Mouse (Mus musculus): Measurements from ENCODE around the gene Spata18.
A peak's percentile ranks its signal among the peaks of the same experiment; 100 is the strongest.

Gene Spata18

GRCm38 (mm10) chr5:73651061-73651854, at the start of gene Spata18:
Gene Spata18, plus strand, starts transcription at chr5:73651379.
- DNase-seq, result peak; percentile 64

GRCm38 (mm10) chr5:73602865-73603264, 48.3 kb upstream of the Spata18 start:
- no peak for DNase-seq

GRCm38 (mm10) chr5:73604542-73604941, 46.6 kb upstream of the Spata18 start:
- no peak for DNase-seq

- DNase-seq, result no peak
Observed at GRCm38 (mm10) chr5:73604964-73605363, 46.2 kb upstream of the Spata18 start.

GRCm38 (mm10) chr5:73611071-73611470, 40.1 kb upstream of the Spata18 start:
- no peak for DNase-seq

- no peak for DNase-seq
Observed at GRCm38 (mm10) chr5:73613296-73613695, 37.9 kb upstream of the Spata18 start.

GRCm38 (mm10) chr5:73615211-73615610, 36.0 kb upstream of the Spata18 start:
- no peak for DNase-seq

- no peak for DNase-seq
Observed at GRCm38 (mm10) chr5:73618969-73619368, 32.2 kb upstream of the Spata18 start.

- DNase-seq, result no peak
Observed at GRCm38 (mm10) chr5:73625505-73625904, 25.7 kb upstream of the Spata18 start.

- no peak for DNase-seq
Observed at GRCm38 (mm10) chr5:73626842-73627241, 24.3 kb upstream of the Spata18 start.

- no peak for DNase-seq
Observed at GRCm38 (mm10) chr5:73627559-73627958, 23.6 kb upstream of the Spata18 start.

GRCm38 (mm10) chr5:73627991-73628390, 23.2 kb upstream of the Spata18 start:
- no peak for DNase-seq

- no peak for DNase-seq
Observed at GRCm38 (mm10) chr5:73630141-73630540, 21.0 kb upstream of the Spata18 start.

GRCm38 (mm10) chr5:73631001-73631558, 20.1 kb upstream of the Spata18 start:
- peak; percentile 65 for DNase-seq

- peak; percentile 48 for DNase-seq
Observed at GRCm38 (mm10) chr5:73632291-73632690, 18.9 kb upstream of the Spata18 start, which contains the start of gene Lrrc66. Gene Lrrc66, minus strand, starts transcription at chr5:73632526.

GRCm38 (mm10) chr5:73633141-73633540, 18.0 kb upstream of the Spata18 start:
- peak; percentile 78 for DNase-seq

GRCm38 (mm10) chr5:73637337-73638107, 13.7 kb upstream of the Spata18 start:
- peak; percentile 77 for DNase-seq

GRCm38 (mm10) chr5:73641058-73641457, 10.1 kb upstream of the Spata18 start:
- no peak for DNase-seq

- DNase-seq, result peak; percentile 56
Observed at GRCm38 (mm10) chr5:73642091-73642490, 9.1 kb upstream of the Spata18 start.

- peak; percentile 90 for DNase-seq
Observed at GRCm38 (mm10) chr5:73647261-73647900, 3.8 kb upstream of the Spata18 start, which contains the start of gene Sgcb. Gene Sgcb, minus strand, starts transcription at chr5:73647790.

- peak; percentile 49 for DNase-seq
Observed at GRCm38 (mm10) chr5:73650365-73650964, 714 bp upstream of the Spata18 start.

- DNase-seq, result no peak
Observed at GRCm38 (mm10) chr5:73651855-73652201, 649 bp downstream of the Spata18 start.

- DNase-seq, result no peak
Observed at GRCm38 (mm10) chr5:73666695-73667094, 15.5 kb downstream of the Spata18 start.

All from retina, postnatal 1 day (tissue).